Mouse (Mus musculus) thymus, adult 2 months (tissue): Measurements from ENCODE around the gene Pmepa1. TPM values are rescaled to one million over a fixed set of nuclear protein-coding genes. Genes with fewer than 3 reads are reported as not detected.

Experiments
- DNase-seq: peaks from one replicate; pipeline ENCODE4 v3.0.0; 2021
- H3K27ac ChIP-seq: fragments of 200-500 bp; 2 replicates; pipeline ENCODE4 v1.5.1; 2012; ENCODE audit warnings: low read length, control low read depth; ENCODE audit not compliant: control insufficient read depth, insufficient read depth
- H3K27me3 ChIP-seq: fragments of 200-500 bp; 2 replicates; pipeline ENCODE4 v1.6.1; 2012; ENCODE audit warnings: mild to moderate bottlenecking, low read length, moderate library complexity, mixed read lengths; ENCODE audit not compliant: control insufficient read depth, insufficient read depth
- H3K36me3 ChIP-seq: fragments of 200-500 bp; 2 replicates; pipeline ENCODE4 v1.6.1; 2012; ENCODE audit warnings: mild to moderate bottlenecking, low read length, moderate library complexity; ENCODE audit not compliant: control insufficient read depth, insufficient read depth
- H3K4me1 ChIP-seq: fragments of 200-500 bp; replicated peaks from 2 replicates; pipeline ENCODE4 v1.6.1; 2012; ENCODE audit warnings: low read length; ENCODE audit not compliant: control insufficient read depth, insufficient read depth
- H3K4me3 ChIP-seq: fragments of 200-500 bp; 2 replicates; pipeline ENCODE4 v1.5.1; 2012; ENCODE audit warnings: mild to moderate bottlenecking, low read length, control low read depth, moderate library complexity; ENCODE audit not compliant: control insufficient read depth, insufficient read depth
- CTCF ChIP-seq: fragments of 200-500 bp; IDR thresholded peaks from 2 replicates; pipeline ENCODE4 v1.5.1; 2012; ENCODE audit warnings: mild to moderate bottlenecking, control low read depth, low read length, moderate library complexity, borderline replicate concordance; ENCODE audit not compliant: control insufficient read depth, poor library complexity, insufficient read depth; ENCODE audit errors: extremely low read depth
- POLR2A ChIP-seq: fragments of 200-500 bp; IDR thresholded peaks from 2 replicates; pipeline ENCODE4 v1.6.1; 2012; ENCODE audit warnings: mild to moderate bottlenecking, low read length, control low read depth, moderate library complexity; ENCODE audit not compliant: control insufficient read depth, poor library complexity, insufficient read depth; ENCODE audit errors: extremely low read depth
- WGBS: fragments of 180-500 bp; shearing (Covaris S2); methylation state at CpG from one replicate; pipeline ENCODE4 v1.1.7; 2018; 5-methylcytosine and 5-hydroxymethylcytosine counted together
- polyA plus RNA-seq: library from polyadenylated mRNA; depleted of rRNA; stranded (reverse); fragments of >200 nt; gene quantifications from 2 replicates; pipeline ENCODE4 v1.2.3, GENCODE M21; 2012

Pmepa1 gene
- polyA plus RNA-seq, 1 experiment, result 68.7 TPM

DNA sequence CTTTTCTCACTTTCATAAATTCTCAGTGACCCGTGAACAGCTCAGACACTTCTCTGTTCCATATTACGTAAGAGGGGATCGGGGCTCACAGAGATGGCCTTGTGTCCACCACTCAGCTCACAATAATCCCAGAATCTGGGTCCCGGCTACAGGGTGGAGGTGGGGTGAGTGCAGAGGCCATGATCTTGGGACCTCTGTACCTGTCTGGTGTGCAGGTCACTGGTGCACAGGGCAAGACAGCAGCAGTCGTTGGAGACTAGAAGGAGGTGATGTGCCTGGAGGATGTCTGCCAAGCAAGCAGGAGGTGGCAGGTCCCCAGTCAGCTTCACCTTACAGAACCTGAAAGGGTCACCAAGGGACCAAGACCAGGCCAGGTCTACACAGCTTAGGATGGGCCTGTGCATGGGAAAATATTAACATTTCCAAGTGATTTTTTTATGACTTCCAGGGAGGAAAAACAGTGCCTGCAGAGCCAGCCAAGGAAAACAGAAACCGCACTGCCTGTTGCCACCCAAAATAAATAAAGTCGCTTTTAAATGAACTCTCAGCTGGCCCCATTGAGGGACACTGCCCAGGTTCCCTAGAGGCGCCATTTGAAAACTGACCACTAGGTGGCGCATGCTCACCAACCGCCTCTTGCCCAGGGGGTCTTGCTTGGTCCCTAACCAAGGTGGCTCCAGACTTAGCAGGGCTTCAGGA is 56.9 kb downstream of the Pmepa1 start:
- DNase-seq, result peak; percentile 55
- TF ChIP-seq POLR2A (no peak), CTCF (peak; percentile 95)
- peak overlapping the region; percentile 94 for H3K27ac ChIP-seq

DNA sequence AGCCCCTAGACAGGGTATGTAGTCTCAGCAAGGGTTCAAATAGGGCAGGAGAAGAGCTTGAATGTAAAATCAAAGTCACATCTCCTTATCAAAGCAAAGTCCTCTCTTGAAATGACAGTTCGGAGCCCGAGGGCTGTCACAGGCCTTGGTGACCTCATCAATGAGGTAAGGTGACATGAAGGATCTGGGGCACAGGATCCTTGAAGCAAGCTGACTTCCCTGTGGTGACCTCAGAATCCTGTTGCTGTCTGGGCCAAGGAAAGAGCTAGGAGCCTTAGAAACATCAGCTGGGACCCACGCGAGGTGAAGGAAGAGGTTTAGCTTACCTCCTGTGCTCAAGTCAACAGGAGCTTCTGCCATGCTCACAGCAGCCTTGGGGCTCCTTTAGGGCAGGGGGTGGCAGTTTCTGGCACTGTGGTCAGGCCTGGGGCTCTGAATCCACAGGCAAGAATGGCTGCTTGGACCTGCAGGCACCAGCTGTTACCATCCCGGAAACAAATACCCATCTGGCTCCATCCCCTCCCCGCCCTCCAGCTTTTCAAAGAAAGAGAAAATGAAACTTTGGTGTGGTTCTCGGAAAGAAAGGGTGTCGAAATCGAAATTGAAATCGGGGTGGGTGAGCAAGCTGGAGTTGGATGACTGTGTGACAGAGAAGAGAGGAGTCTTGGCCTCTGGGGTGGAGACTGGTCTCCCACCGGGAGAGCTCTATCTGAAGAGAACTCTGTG is 57.8 kb downstream of the Pmepa1 start, which contains the start of gene Zbp1:
Gene Zbp1, minus strand, starts transcription at position 508 of the 726 bp plus-strand sequence.
- Histone ChIP-seq H3K27me3 (no peaks in the 10 kb centered on the region), H3K4me1 (peaks cover 35% of the 10 kb centered on the region), H3K36me3 (no peaks in the 10 kb centered on the region; the same call in 1 of the 2 replicates), H3K27ac (peak within 1 kb of the TSS; percentile 94), H3K4me3 (peak within 1 kb of the TSS; percentile 69)
- peak; percentile 71 for DNase-seq
- WGBS, result 9% methylated on average over 11 of the region's 11 CpGs
- TF ChIP-seq CTCF (no peak), POLR2A (no peak)

More for the DNA sequence above, 56.9 kb downstream of the Pmepa1 start:
- Histone ChIP-seq H3K4me3 (peak overlapping the region; percentile 4; the same call in 1 of the 2 replicates), H3K27me3 (no peaks in the 10 kb centered on the region), H3K4me1 (peaks cover 43% of the 10 kb centered on the region), H3K36me3 (no peaks in the 10 kb centered on the region; the same call in 1 of the 2 replicates)
- 38% methylated on average over 10 of the region's 10 CpGs for WGBS

DNA sequence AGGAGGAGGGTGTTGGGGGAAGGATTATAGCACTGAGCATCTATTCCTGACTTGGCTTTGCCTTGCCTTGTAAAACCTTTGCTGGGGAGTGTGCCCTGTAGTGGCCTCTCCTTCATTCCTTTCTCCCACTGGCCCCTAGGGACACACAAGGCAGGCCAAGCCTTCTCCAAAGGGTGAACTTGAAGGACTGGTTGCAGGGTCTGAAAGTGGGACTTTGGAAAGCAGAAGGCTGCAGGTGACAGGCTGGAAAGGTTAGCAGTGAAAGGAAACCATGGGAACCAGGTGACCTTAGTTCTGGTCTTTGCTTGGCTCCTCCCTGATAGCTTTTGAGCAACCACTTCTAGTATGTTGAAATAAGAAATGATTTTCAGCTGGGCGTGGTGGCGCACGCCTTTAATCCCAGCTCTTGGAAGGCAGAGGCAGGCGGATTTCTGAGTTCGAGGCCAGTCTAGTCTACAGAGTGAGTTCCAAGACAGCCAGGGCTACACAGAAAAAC is 58.5 kb downstream of the Pmepa1 start:
- no peak for DNase-seq
- Histone ChIP-seq H3K27me3 (no peaks in the 10 kb centered on the region), H3K4me3 (peak overlapping the region; percentile 69), H3K27ac (peak overlapping the region; percentile 94; the same call in 1 of the 2 replicates), H3K4me1 (peaks cover 30% of the 10 kb centered on the region), H3K36me3 (no peaks in the 10 kb centered on the region; the same call in 1 of the 2 replicates)
- WGBS, result 91% methylated on average over 5 of the region's 5 CpGs
- no peak for TF ChIP-seq POLR2A
- TF ChIP-seq CTCF, result no peak

DNA sequence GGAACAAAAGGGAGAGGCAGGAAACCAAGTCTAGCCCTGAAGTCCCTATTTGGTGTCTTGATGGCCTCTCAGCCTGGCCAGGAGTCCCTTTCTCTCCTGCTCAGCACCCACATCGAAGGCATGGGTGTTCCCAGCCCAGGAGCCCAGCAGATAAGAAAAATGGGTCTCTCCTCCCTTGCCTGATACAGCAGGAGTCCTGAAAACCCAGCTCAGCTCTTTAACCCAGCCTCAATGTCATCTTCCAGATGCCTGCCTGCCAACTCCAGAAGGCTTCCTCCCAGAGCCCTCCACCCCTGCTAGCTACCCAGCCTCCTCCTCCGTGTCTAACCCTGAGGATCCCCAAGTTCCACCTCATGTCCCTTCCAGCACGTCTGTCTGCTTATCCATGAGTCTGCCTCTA is 59.1 kb downstream of the Pmepa1 start:
- H3K4me1 ChIP-seq, result peaks cover 30% of the 10 kb centered on the region
- no peak for DNase-seq
- no peaks in the 10 kb centered on the region for H3K27me3 ChIP-seq
- peak overlapping the region; percentile 69 for H3K4me3 ChIP-seq
- 87% methylated on average over 3 of the region's 3 CpGs for WGBS
- no peaks in the 10 kb centered on the region; the same call in 1 of the 2 replicates for H3K36me3 ChIP-seq
- H3K27ac ChIP-seq, result no peak overlapping the region
- no peak for TF ChIP-seq POLR2A

GRCm38 (mm10) chr2:173216840-173217239 is 59.5 kb downstream of the Pmepa1 start:
- Histone ChIP-seq H3K36me3 (no peaks in the 10 kb centered on the region; the same call in 1 of the 2 replicates), H3K27ac (no peak overlapping the region), H3K27me3 (no peaks in the 10 kb centered on the region), H3K4me3 (no peak overlapping the region), H3K4me1 (peaks cover 30% of the 10 kb centered on the region)
- TF ChIP-seq POLR2A, result no peak
- no peak for DNase-seq
- 40% methylated on average over 7 of the region's 7 CpGs for WGBS

DNA sequence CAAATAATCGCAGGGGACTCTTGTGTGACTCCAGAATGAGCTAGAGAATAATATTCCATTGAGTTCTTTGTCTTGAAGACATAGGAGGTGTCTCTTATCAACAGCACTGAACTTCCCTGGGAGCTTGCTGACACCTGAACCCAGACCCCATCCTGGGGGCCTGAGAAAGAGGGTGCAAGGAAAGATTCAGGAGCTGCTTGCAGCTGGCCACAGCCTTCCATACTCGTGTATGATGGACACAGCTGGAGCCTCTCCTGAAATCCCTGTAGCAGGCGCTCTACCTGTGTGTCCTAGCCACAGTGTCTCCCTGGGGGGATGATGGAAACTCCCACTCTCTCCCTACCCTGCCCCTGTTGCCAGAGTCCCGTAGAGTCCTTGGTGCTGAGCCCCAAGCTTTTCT is 64.1 kb downstream of the Pmepa1 start:
- H3K36me3 ChIP-seq, result no peaks in the 10 kb centered on the region; the same call in 1 of the 2 replicates
- no peak overlapping the region for H3K27ac ChIP-seq
- no peaks in the 10 kb centered on the region for H3K27me3 ChIP-seq
- 93% methylated on average over 4 of the region's 4 CpGs for WGBS
- no peak for TF ChIP-seq POLR2A
- no peak for TF ChIP-seq CTCF
- H3K4me1 ChIP-seq, result peaks cover 8% of the 10 kb centered on the region
- no peak overlapping the region for H3K4me3 ChIP-seq
- no peak for DNase-seq
